Mouse (Mus musculus): ENCODE results near the gene 3110082I17Rik. TPM values are rescaled to one million over a fixed set of nuclear protein-coding genes. Genes with fewer than 3 reads are reported as not detected.
A peak's percentile ranks its signal among the peaks of the same experiment; 100 is the strongest.

Gene 3110082I17Rik
- polyA plus RNA-seq, 1 experiment from 2014 or later, result 33.5 TPM

GRCm38 (mm10) chr5:139355235-139355772, 105.0 kb downstream of the 3110082I17Rik start:
- Histone ChIP-seq H3K27me3 (peaks cover 4% of the 10 kb centered on the region; the same call in 1 of the 2 replicates), H3K36me3 (no peaks in the 10 kb centered on the region), H3K27ac (no peak overlapping the region), H3K4me1 (peaks cover 20% of the 10 kb centered on the region), H3K9ac (no peak overlapping the region), H3K4me3 (no peak overlapping the region), H3K4me2 (replicated peaks) (no peak overlapping the region), H3K9me3 (no peaks in the 10 kb centered on the region)
- 37% methylated on average over 19 of the region's 19 CpGs for WGBS
- no peak for ATAC-seq (ENCODE audit: insufficient number of reproducible peaks, insufficient read depth, low FRiP score, low TSS enrichment)

GRCm38 (mm10) chr5:139353946-139354345, 106.4 kb downstream of the 3110082I17Rik start:
- Histone ChIP-seq H3K4me2 (replicated peaks) (no peak overlapping the region), H3K27me3 (peaks cover 4% of the 10 kb centered on the region; the same call in 1 of the 2 replicates), H3K9ac (no peak overlapping the region), H3K4me1 (peaks cover 22% of the 10 kb centered on the region), H3K36me3 (no peaks in the 10 kb centered on the region), H3K27ac (no peak overlapping the region), H3K9me3 (no peaks in the 10 kb centered on the region), H3K4me3 (no peak overlapping the region)
- no peak for ATAC-seq (ENCODE audit: insufficient number of reproducible peaks, insufficient read depth, low FRiP score, low TSS enrichment)
- 85% methylated on average over 11 of the region's 11 CpGs for WGBS

GRCm38 (mm10) chr5:139353496-139353895, 106.8 kb downstream of the 3110082I17Rik start:
- H3K4me3 ChIP-seq, result no peak overlapping the region
- no peak overlapping the region for H3K9ac ChIP-seq
- no peak for ATAC-seq (ENCODE audit: insufficient number of reproducible peaks, insufficient read depth, low FRiP score, low TSS enrichment)
- H3K27ac ChIP-seq, result no peak overlapping the region
- H3K4me1 ChIP-seq, result peaks cover 22% of the 10 kb centered on the region
- H3K36me3 ChIP-seq, result no peaks in the 10 kb centered on the region
- H3K9me3 ChIP-seq, result no peaks in the 10 kb centered on the region
- WGBS, result 56% methylated on average over 10 of the region's 10 CpGs
- H3K27me3 ChIP-seq, result peaks cover 4% of the 10 kb centered on the region; the same call in 1 of the 2 replicates
- no peak overlapping the region for H3K4me2 ChIP-seq (replicated peaks)

DNA sequence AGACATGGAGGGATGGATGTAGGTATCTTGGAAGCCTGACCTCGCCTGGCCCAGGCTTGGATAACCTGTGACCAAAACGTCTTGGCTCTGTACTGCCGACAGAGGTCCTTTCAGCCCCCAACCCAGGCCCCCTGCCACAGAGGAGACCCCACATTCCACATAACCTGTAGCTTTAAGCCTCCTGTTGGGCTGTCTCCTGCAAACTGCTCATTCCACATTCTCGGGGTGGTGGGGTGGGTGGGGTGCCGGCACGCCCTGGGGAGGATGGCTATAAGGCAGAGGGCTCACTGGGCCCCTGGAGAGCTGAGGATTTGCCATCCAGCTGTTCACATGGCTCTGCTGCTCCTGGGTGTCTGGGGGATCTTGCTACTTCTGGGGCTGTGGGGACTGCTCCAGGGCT, 108.0 kb downstream of the 3110082I17Rik start, which contains the start of gene Cyp2w1:
Gene Cyp2w1, plus strand, starts transcription at position 301 of the 400 bp plus-strand sequence.
- ATAC-seq (ENCODE audit: insufficient number of reproducible peaks, insufficient read depth, low FRiP score, low TSS enrichment), result no peak
- Histone ChIP-seq H3K4me3 (no peak within 1 kb of the TSS), H3K27ac (peak within 1 kb of the TSS; percentile 38), H3K36me3 (no peaks in the 10 kb centered on the region), H3K27me3 (peaks cover 4% of the 10 kb centered on the region; the same call in 1 of the 2 replicates), H3K4me1 (peaks cover 22% of the 10 kb centered on the region), H3K9ac (peak within 1 kb of the TSS; percentile 34; the same call in 1 of the 2 replicates), H3K9me3 (no peaks in the 10 kb centered on the region), H3K4me2 (replicated peaks) (peak within 1 kb of the TSS; percentile 25)
- WGBS, result 52% methylated on average over 6 of the region's 6 CpGs

- Histone ChIP-seq H3K9me3 (no peaks in the 10 kb centered on the region), H3K4me2 (replicated peaks) (peak overlapping the region; percentile 25), H3K4me3 (no peak overlapping the region), H3K9ac (peak overlapping the region; percentile 34; the same call in 1 of the 2 replicates), H3K27me3 (peaks cover 4% of the 10 kb centered on the region; the same call in 1 of the 2 replicates), H3K4me1 (peaks cover 22% of the 10 kb centered on the region), H3K27ac (peak overlapping the region; percentile 38), H3K36me3 (no peaks in the 10 kb centered on the region)
- no peak; the same call in 1 of the 2 replicates for ATAC-seq (ENCODE audit: insufficient number of reproducible peaks, insufficient read depth, low FRiP score, low TSS enrichment)
- WGBS, result 31% methylated on average over 8 of the region's 8 CpGs
Observed at GRCm38 (mm10) chr5:139351628-139352027, 108.7 kb downstream of the 3110082I17Rik start.

GRCm38 (mm10) chr5:139351134-139351533, 109.2 kb downstream of the 3110082I17Rik start, which contains the start of gene Cox19:
Cox19 (minus strand) TSS chr5:139351418.
- 60% methylated on average over 5 of the region's 5 CpGs for whole genome bisulfite sequencing
- Histone ChIP-seq H3K27ac (peak within 1 kb of the TSS; percentile 38), H3K9me3 (no peaks in the 10 kb centered on the region), H3K4me1 (peaks cover 22% of the 10 kb centered on the region), H3K27me3 (peaks cover 4% of the 10 kb centered on the region; the same call in 1 of the 2 replicates), H3K4me2 (replicated peaks) (peak within 1 kb of the TSS; percentile 25), H3K9ac (peak within 1 kb of the TSS; percentile 34; the same call in 1 of the 2 replicates), H3K4me3 (no peak within 1 kb of the TSS), H3K36me3 (no peaks in the 10 kb centered on the region)
- ATAC-seq (ENCODE audit: insufficient number of reproducible peaks, insufficient read depth, low FRiP score, low TSS enrichment), result no peak

DNA sequence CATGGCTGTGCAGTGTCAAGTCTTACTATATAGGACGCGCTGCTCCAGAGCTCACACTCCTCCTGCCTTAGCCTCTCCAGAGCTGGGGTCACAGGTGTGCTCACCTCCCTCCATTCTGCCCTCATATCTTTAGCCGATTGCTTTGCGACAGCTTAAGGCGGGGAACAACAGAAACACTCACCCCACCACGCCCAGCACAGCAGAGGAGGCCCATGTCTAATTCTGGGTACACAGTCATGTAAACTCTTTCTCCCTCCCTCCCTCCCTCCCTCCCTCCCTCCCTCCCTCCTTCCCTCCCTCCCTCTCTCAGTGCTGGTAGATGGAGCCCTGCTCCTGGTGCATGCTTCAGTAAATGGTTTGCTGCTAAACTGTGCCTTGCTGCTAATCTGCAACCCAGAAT, 110.6 kb downstream of the 3110082I17Rik start:
- H3K9me3 ChIP-seq, result no peaks in the 10 kb centered on the region
- peaks cover 4% of the 10 kb centered on the region; the same call in 1 of the 2 replicates for H3K27me3 ChIP-seq
- WGBS, result 76% methylated on average over 6 of the region's 6 CpGs
- H3K27ac ChIP-seq, result no peak overlapping the region
- H3K4me1 ChIP-seq, result peaks cover 25% of the 10 kb centered on the region
- ATAC-seq (ENCODE audit: insufficient number of reproducible peaks, insufficient read depth, low FRiP score, low TSS enrichment), result no peak
- H3K4me3 ChIP-seq, result no peak overlapping the region
- no peak overlapping the region for H3K4me2 ChIP-seq (replicated peaks)
- H3K9ac ChIP-seq, result no peak overlapping the region
- H3K36me3 ChIP-seq, result no peaks in the 10 kb centered on the region

DNA sequence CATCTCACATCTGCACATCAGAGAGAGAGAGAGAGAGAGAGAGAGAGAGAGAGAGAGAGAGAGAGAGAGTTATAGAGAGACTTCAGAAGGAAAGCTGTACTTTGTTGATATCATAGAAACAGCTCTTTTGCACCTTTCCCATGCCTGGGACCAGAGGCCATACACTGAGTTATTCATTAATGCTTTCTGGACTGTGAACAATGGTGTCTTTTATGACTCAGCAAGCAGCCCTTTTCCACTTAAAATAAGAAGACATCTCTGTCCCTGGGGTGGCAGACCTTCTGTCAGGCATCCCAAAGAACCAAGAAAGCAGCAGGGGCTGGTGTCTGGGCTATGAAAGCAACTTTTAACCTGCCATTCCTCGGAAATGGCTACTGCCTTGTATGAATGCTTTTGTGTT, 113.1 kb downstream of the 3110082I17Rik start:
- H3K27me3 ChIP-seq, result 0 out of 2 replicates have a peak, but pooled peaks cover under 1% of the 10 kb centered on the region
- H3K9me3 ChIP-seq, result no peaks in the 10 kb centered on the region
- H3K9ac ChIP-seq, result 0 out of 2 replicates have a peak overlapping the region, but pooled peaks have one; percentile 12
- H3K4me2 ChIP-seq (replicated peaks), result no peak overlapping the region
- 37% methylated on average over 1 of the region's 1 CpGs for WGBS
- H3K27ac ChIP-seq, result no peak overlapping the region
- H3K36me3 ChIP-seq, result peaks cover 6% of the 10 kb centered on the region
- H3K4me3 ChIP-seq, result no peak overlapping the region
- no peak for ATAC-seq (ENCODE audit: insufficient number of reproducible peaks, insufficient read depth, low FRiP score, low TSS enrichment)
- H3K4me1 ChIP-seq, result peaks cover 40% of the 10 kb centered on the region

DNA sequence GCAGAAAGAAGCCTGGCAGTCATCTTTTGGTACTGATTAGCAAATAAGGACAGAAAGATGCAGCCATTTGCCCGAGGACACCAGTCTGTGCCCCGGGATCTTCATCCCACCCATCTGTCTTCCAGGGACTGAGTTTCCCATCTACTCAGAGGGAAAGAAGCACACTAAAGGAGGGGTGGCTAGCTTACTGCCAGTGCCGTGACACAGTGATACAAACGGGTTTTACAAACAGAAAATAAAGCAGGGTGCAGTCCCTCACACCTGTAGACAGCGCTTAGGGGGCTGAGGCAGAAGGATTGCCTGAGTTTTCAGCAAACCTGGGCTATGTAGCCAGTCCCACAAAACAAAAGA, 115.0 kb downstream of the 3110082I17Rik start:
- H3K36me3 ChIP-seq, result peaks cover 22% of the 10 kb centered on the region
- H3K9ac ChIP-seq, result no peak overlapping the region
- peak overlapping the region; percentile 96 for H3K4me2 ChIP-seq (replicated peaks)
- no peak for ATAC-seq (ENCODE audit: insufficient number of reproducible peaks, insufficient read depth, low FRiP score, low TSS enrichment)
- H3K9me3 ChIP-seq, result no peaks in the 10 kb centered on the region
- 13% methylated on average over 5 of the region's 5 CpGs for WGBS
- H3K27ac ChIP-seq, result peak overlapping the region; percentile 47; the same call in 1 of the 2 replicates
- H3K27me3 ChIP-seq, result no peaks in the 10 kb centered on the region
- H3K4me3 ChIP-seq, result peak overlapping the region; percentile 72
- H3K4me1 ChIP-seq, result peaks cover 23% of the 10 kb centered on the region

DNA sequence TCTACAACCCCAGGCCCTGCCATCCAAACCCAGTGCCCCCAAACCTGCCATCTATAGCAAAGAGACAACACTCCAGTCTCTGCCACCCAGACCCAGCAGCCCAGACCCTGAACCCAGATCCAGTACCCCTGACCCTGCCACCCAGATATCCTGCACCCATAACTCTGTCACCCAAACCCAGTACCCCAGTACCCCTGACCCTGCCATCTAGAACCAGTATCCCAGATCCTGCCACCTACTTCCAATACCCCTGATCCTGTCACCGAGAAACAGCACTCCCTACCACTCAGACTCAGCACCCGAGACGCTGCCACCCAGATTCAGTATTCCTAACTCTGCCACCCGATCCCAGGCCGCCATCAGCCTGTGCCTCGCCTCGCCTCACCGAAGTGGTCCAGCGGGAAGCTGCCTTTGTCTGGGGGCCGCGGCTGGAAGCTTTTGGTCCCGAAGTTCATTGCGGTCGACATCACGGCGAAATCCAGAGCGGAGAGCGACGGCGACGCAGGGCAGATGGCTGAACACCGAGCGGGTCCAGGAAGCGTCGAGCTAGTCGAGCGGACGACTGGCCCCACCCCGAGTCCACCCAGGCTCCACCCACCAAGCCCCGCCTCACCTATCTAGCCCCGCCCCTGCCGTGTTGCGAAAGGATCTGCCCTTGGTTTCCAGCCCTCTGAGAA, 115.5 kb downstream of the 3110082I17Rik start:
- Histone ChIP-seq H3K4me3 (peak overlapping the region; percentile 72), H3K9me3 (no peaks in the 10 kb centered on the region), H3K9ac (peak overlapping the region; percentile 89), H3K27me3 (no peaks in the 10 kb centered on the region), H3K36me3 (peaks cover 27% of the 10 kb centered on the region), H3K27ac (peak overlapping the region; percentile 86), H3K4me1 (peaks cover 21% of the 10 kb centered on the region), H3K4me2 (replicated peaks) (peak overlapping the region; percentile 96)
- ATAC-seq (ENCODE audit: insufficient number of reproducible peaks, insufficient read depth, low FRiP score, low TSS enrichment), result peak; percentile 74; the same call in 1 of the 2 replicates
- WGBS, result under 1% methylated on average over 33 of the region's 33 CpGs

GRCm38 (mm10) chr5:139344021-139344686, 116.2 kb downstream of the 3110082I17Rik start:
- peak overlapping the region; percentile 72 for H3K4me3 ChIP-seq
- H3K4me1 ChIP-seq, result peaks cover 21% of the 10 kb centered on the region
- H3K9ac ChIP-seq, result peak overlapping the region; percentile 89
- H3K36me3 ChIP-seq, result peaks cover 33% of the 10 kb centered on the region
- peak overlapping the region; percentile 96 for H3K4me2 ChIP-seq (replicated peaks)
- H3K27me3 ChIP-seq, result no peaks in the 10 kb centered on the region
- peak; percentile 54 for ATAC-seq (ENCODE audit: insufficient number of reproducible peaks, insufficient read depth, low FRiP score, low TSS enrichment)
- H3K9me3 ChIP-seq, result no peaks in the 10 kb centered on the region
- 6% methylated on average over 12 of the region's 12 CpGs for WGBS
- H3K27ac ChIP-seq, result 0 out of 2 replicates have a peak overlapping the region, but pooled peaks have one; percentile 86

Measured in embryonic facial prominence, embryonic 12.5 days (tissue).